ENCODE assay signal across 34 mouse cellular contexts in genomic region chr11:97591910-97592309, GRCm38 (mm10). TPM values are rescaled to one million over a fixed set of nuclear protein-coding genes. Genes with fewer than 3 reads are reported as not detected.
DNase-seq lines count a peak whose midpoint lies in the region; ATAC-seq lines count a peak whose summit lies in the region.
"Had no signal": no experiment of that assay in that cellular context is flagged by ENCODE, and none has a peak within 500 bp of the region (broad histone marks: within the 10 kb centered on the region; RNA-seq: fewer than 3 reads in every experiment).

No protein-coding gene starts in this region.

- H3K79me2 ChIP-seq in macrophage (ENCODE audit: inconsistent target), result no peaks in the 10 kb centered on the region

- no peaks in the 10 kb centered on the region for H3K9me3 ChIP-seq in kidney, embryonic 14.5 days (ENCODE audit: control insufficient read depth, low read length)
- no peaks in the 10 kb centered on the region for H3K9me3 ChIP-seq in midbrain, embryonic 10.5 days (replicated peaks)
- H3K9me3 ChIP-seq in midbrain, embryonic 13.5 days, result no peaks in the 10 kb centered on the region
- H3K9me3 ChIP-seq in intestine, embryonic 15.5 days, result no peaks in the 10 kb centered on the region
- H3K9me3 ChIP-seq: embryonic facial prominence, embryonic 12.5 days; heart, embryonic 13.5 days; limb, embryonic 10.5 days; limb, embryonic 15.5 days; neural tube, embryonic 15.5 days had no signal

- DNase-seq in kidney, adult 9 months, result no peak
- DNase-seq in midbrain, embryonic 10.5 days (ENCODE audit: low spot score), result no peak
- peak; percentile 54 for DNase-seq in brain, adult 2 months (ENCODE audit: low read depth, low spot score)
- DNase-seq in heart, adult 18-20 months, result no peak
- DNase-seq: adrenal gland, adult 8-10 months; cerebellum, adult 11 months; cerebellum, adult 9-10 months; cerebellum, postnatal 36 days; embryo, embryonic 11 days; gastrocnemius, adult 2 months; gastrocnemius, postnatal 36 days; heart, postnatal 10 days; lung, adult 2 months; lung, postnatal 10 days; right cerebral cortex, adult 18-20 months; spleen, adult 18-20 months; thymus, adult 18-20 months; thymus, postnatal 25 days had no signal

- H3K9ac ChIP-seq in kidney, embryonic 14.5 days (ENCODE audit: low read depth, low read length), result no peak overlapping the region
- no peak overlapping the region for H3K9ac ChIP-seq in midbrain, embryonic 13.5 days (replicated peaks)
- H3K9ac ChIP-seq in intestine, embryonic 15.5 days, result no peak overlapping the region
- H3K9ac ChIP-seq: embryonic facial prominence, embryonic 12.5 days; heart, embryonic 13.5 days; limb, embryonic 15.5 days; liver, embryonic 14.5 days; neural tube, embryonic 15.5 days had no signal

- H3K36me3 ChIP-seq in kidney, embryonic 14.5 days (ENCODE audit: control insufficient read depth, insufficient read depth, low read length), result no peaks in the 10 kb centered on the region
- H3K36me3 ChIP-seq in midbrain, embryonic 10.5 days, result no peaks in the 10 kb centered on the region
- no peaks in the 10 kb centered on the region for H3K36me3 ChIP-seq in midbrain, embryonic 13.5 days
- no peaks in the 10 kb centered on the region for H3K36me3 ChIP-seq in macrophage (ENCODE audit: inconsistent target)
- no peaks in the 10 kb centered on the region for H3K36me3 ChIP-seq in intestine, embryonic 15.5 days
- H3K36me3 ChIP-seq: embryonic facial prominence, embryonic 12.5 days; heart, embryonic 13.5 days; limb, embryonic 10.5 days; limb, embryonic 15.5 days; neural tube, embryonic 15.5 days had no signal

- no peaks in the 10 kb centered on the region for H3K27me3 ChIP-seq in kidney, embryonic 14.5 days (ENCODE audit: control insufficient read depth, insufficient read depth, low read length)
- H3K27me3 ChIP-seq in midbrain, embryonic 10.5 days (ENCODE audit: low read depth, poor library complexity, severe bottlenecking), result peaks cover 46% of the 10 kb centered on the region
- 0 out of 2 replicates have a peak, but pooled peaks cover 7% of the 10 kb centered on the region for H3K27me3 ChIP-seq in midbrain, embryonic 13.5 days
- no peaks in the 10 kb centered on the region for H3K27me3 ChIP-seq in intestine, embryonic 15.5 days (replicated peaks)
- H3K27me3 ChIP-seq: embryonic facial prominence, embryonic 12.5 days; limb, embryonic 15.5 days had no signal

- peaks cover 8% of the 10 kb centered on the region; the same call in 1 of the 2 replicates for H3K4me1 ChIP-seq in kidney, embryonic 14.5 days (ENCODE audit: control insufficient read depth, insufficient read depth, low read length)
- H3K4me1 ChIP-seq in midbrain, embryonic 10.5 days, result peaks cover 35% of the 10 kb centered on the region
- H3K4me1 ChIP-seq in midbrain, embryonic 13.5 days (replicated peaks), result peaks cover 17% of the 10 kb centered on the region
- H3K4me1 ChIP-seq in intestine, embryonic 15.5 days (replicated peaks), result no peaks in the 10 kb centered on the region

- no peak overlapping the region for H3K4me2 ChIP-seq in kidney, embryonic 14.5 days (replicated peaks; ENCODE audit: low read depth, low read length)
- H3K4me2 ChIP-seq in midbrain, embryonic 13.5 days (replicated peaks), result no peak overlapping the region
- H3K4me2 ChIP-seq in intestine, embryonic 15.5 days (replicated peaks), result no peak overlapping the region
- H3K4me2 ChIP-seq: embryonic facial prominence, embryonic 12.5 days; heart, embryonic 13.5 days; limb, embryonic 15.5 days; midbrain, embryonic 11.5 days; neural tube, embryonic 15.5 days had no signal

- WGBS in kidney, embryonic 14.5 days, result 11% methylated on average over 5 of the region's 5 CpGs
- WGBS in midbrain, embryonic 10.5 days, result 27% methylated on average over 5 of the region's 5 CpGs
- WGBS in midbrain, embryonic 13.5 days, result 26% methylated on average over 5 of the region's 5 CpGs
- 10% methylated on average over 5 of the region's 5 CpGs for WGBS in macrophage (ENCODE audit: missing documents)
- WGBS in intestine, embryonic 15.5 days, result 58% methylated on average over 5 of the region's 5 CpGs

- peak overlapping the region; percentile 42; the same call in 1 of the 2 replicates for H3K27ac ChIP-seq in kidney, embryonic 14.5 days (ENCODE audit: low read depth, low read length)
- H3K27ac ChIP-seq in midbrain, embryonic 10.5 days (replicated peaks), result peak overlapping the region; percentile 13; the same call in 1 of the 2 replicates
- H3K27ac ChIP-seq in midbrain, embryonic 13.5 days, result no peak overlapping the region
- H3K27ac ChIP-seq in macrophage, result peak overlapping the region; percentile 35; the same call in 1 of the 2 replicates
- H3K27ac ChIP-seq in intestine, embryonic 15.5 days, result no peak overlapping the region
- H3K27ac ChIP-seq: embryonic facial prominence, embryonic 12.5 days; gastrocnemius, adult 2 months; heart, embryonic 13.5 days; hindbrain, postnatal 0 days; limb, embryonic 10.5 days; limb, embryonic 15.5 days; liver, embryonic 14.5 days; neural tube, embryonic 15.5 days had no signal

- ATAC-seq in kidney, embryonic 14.5 days (ENCODE audit: low FRiP score, low TSS enrichment), result peak; percentile 79
- no peak for ATAC-seq in midbrain, embryonic 13.5 days
- ATAC-seq in intestine, embryonic 15.5 days, result no peak
- ATAC-seq: CD4-positive, CD25-positive, alpha-beta regulatory T cell, adult 4 months; forebrain, embryonic 14.5 days; hindbrain, postnatal 0 days; intestine, postnatal 0 days had no signal

- no peak overlapping the region for H3K4me3 ChIP-seq in kidney, embryonic 14.5 days (ENCODE audit: low read length)
- H3K4me3 ChIP-seq in midbrain, embryonic 10.5 days, result no peak overlapping the region
- H3K4me3 ChIP-seq in midbrain, embryonic 13.5 days (replicated peaks), result no peak overlapping the region
- H3K4me3 ChIP-seq in macrophage (ENCODE audit: inconsistent target), result no peak overlapping the region
- no peak overlapping the region for H3K4me3 ChIP-seq in intestine, embryonic 15.5 days (replicated peaks)
- H3K4me3 ChIP-seq: embryonic facial prominence, embryonic 12.5 days; gastrocnemius, adult 2 months; heart, embryonic 13.5 days; limb, embryonic 10.5 days; limb, embryonic 15.5 days; neural tube, embryonic 15.5 days had no signal

RNA-seq across cellular contexts. Expression of gene Srcin1, which starts 15.9 kb away (rescaled TPM):
- polyA plus RNA-seq in kidney, embryonic 14.5 days (2014; fragmentation: Nextera tagmentation; extraction: Ambion mirVana), result 0.97 and 1.1 TPM in 2 replicates
- polyA plus RNA-seq in midbrain, embryonic 10.5 days (2016; fragmentation: Nextera tagmentation; extraction: Ambion mirVana), result 0.89 and 1.6 TPM in 2 replicates
- 7.0 and 8.5 TPM in 2 replicates for polyA plus RNA-seq in midbrain, embryonic 13.5 days (2015; fragmentation: Nextera tagmentation; extraction: Ambion mirVana)
- 1 to 10 TPM in 2 of 26 experiments, under 1 TPM in 22, not detected in 2; 0.12 to 1.3 (median 0.45) TPM for total RNA-seq in macrophage (2018; cell fraction: chromatin; rRNA removed)
- under 1 TPM in 19 of 26 experiments, not detected in 7; under 0.01 to 0.10 (median 0.04) TPM for total RNA-seq in macrophage (2018; cell fraction: cytosol; rRNA removed)
- 1 to 10 TPM in 3 of 26 experiments, under 1 TPM in 22, not detected in 1; 0.17 to 1.4 (median 0.39) TPM for total RNA-seq in macrophage (2018; cell fraction: nucleus; rRNA removed)
- polyA plus RNA-seq in macrophage (2018), result 0.03 to 0.07 TPM in 2 of 3 replicates, not detected in the other
- 0.24 and 0.25 TPM in 2 replicates for polyA plus RNA-seq in intestine, embryonic 15.5 days (2015; fragmentation: Nextera tagmentation; extraction: Ambion mirVana)
- under 1 TPM; 0.18 to 0.25 TPM for total RNA-seq in heart, adult 18-20 months (2021)
- total RNA-seq: megakaryocyte progenitor cell, adult 5-6 weeks had no signal
- polyA plus RNA-seq: CD4-positive, CD25-positive, alpha-beta regulatory T cell, adult 4 months had no signal

RNA-seq across cellular contexts. Expression of gene Epop, which starts 37.6 kb away (rescaled TPM):
- 6.3 and 6.9 TPM in 2 replicates for polyA plus RNA-seq in kidney, embryonic 14.5 days (2014; fragmentation: Nextera tagmentation; extraction: Ambion mirVana)
- 10.4 and 13.3 TPM in 2 replicates for polyA plus RNA-seq in midbrain, embryonic 10.5 days (2016; fragmentation: Nextera tagmentation; extraction: Ambion mirVana)
- 3.0 and 4.2 TPM in 2 replicates for polyA plus RNA-seq in midbrain, embryonic 13.5 days (2015; fragmentation: Nextera tagmentation; extraction: Ambion mirVana)
- total RNA-seq in macrophage (2018; cell fraction: chromatin; rRNA removed), result 1 to 10 TPM in 3 of 26 experiments, under 1 TPM in 9, not detected in 14; 0.30 to 3.2 (median 0.61) TPM
- total RNA-seq in macrophage (2018; cell fraction: cytosol; rRNA removed), result 1 to 10 TPM in 18 of 26 experiments, under 1 TPM in 8; 0.48 to 5.2 (median 1.3) TPM
- total RNA-seq in macrophage (2018; cell fraction: nucleus; rRNA removed), result 1 to 10 TPM in 9 of 26 experiments, under 1 TPM in 17; 0.36 to 2.3 (median 0.78) TPM
- polyA plus RNA-seq in macrophage (2018), result 0.43 to 2.7 TPM (median 0.68 TPM) in 3 replicates
- 2.7 and 3.7 TPM in 2 replicates for polyA plus RNA-seq in intestine, embryonic 15.5 days (2015; fragmentation: Nextera tagmentation; extraction: Ambion mirVana)
- total RNA-seq in heart, adult 18-20 months (2021), result 1 to 10 TPM in 1 of 2 experiments, under 1 TPM in 1; 0.84 to 1.1 TPM

Comparison
In these comparisons a context has a peak if more than half of its experiments do, and no peak if none do; other contexts are left out.
1. H3K27ac ChIP-seq: peak in kidney, embryonic 14.5 days (single experiment), midbrain, embryonic 10.5 days (single experiment) and macrophage (single experiment); none in midbrain, embryonic 13.5 days (single experiment) and intestine, embryonic 15.5 days (single experiment).